Mouse (Mus musculus) embryonic facial prominence, embryonic 15.5 days (tissue): ENCODE results near the gene Saysd1. TPM values are rescaled to one million over a fixed set of nuclear protein-coding genes. Genes with fewer than 3 reads are reported as not detected.

Experiments
- ATAC-seq: fragments of 200-750 bp; cut with Nextera tagmentation; 2 replicates; pipeline ENCODE4 v1.8.0; 2017; ENCODE audit warnings: low read depth, moderate TSS enrichment; ENCODE audit not compliant: insufficient number of reproducible peaks, low FRiP score, low TSS enrichment
- H3K27ac ChIP-seq: fragments of 300-500 bp; sonication (generic); replicated peaks from 2 replicates; pipeline ENCODE4 v1.5.1; 2015; ENCODE audit warnings: mild to moderate bottlenecking, inconsistent platforms
- H3K27me3 ChIP-seq: fragments of 300-500 bp; sonication (generic); 2 replicates; pipeline ENCODE4 v1.6.1; 2015; ENCODE audit warnings: inconsistent platforms
- H3K36me3 ChIP-seq: fragments of 300-500 bp; sonication (generic); 2 replicates; pipeline ENCODE4 v1.6.1; 2015; ENCODE audit warnings: mild to moderate bottlenecking, inconsistent platforms
- H3K4me1 ChIP-seq: fragments of 300-500 bp; sonication (generic); 2 replicates; pipeline ENCODE4 v1.6.1; 2015; ENCODE audit warnings: inconsistent platforms
- H3K4me2 ChIP-seq: fragments of 300-500 bp; sonication (generic); replicated peaks from 2 replicates; pipeline ENCODE4 v1.6.1; 2015; ENCODE audit warnings: mild to moderate bottlenecking, inconsistent platforms
- H3K4me3 ChIP-seq: fragments of 300-500 bp; sonication (generic); replicated peaks from 2 replicates; pipeline ENCODE4 v1.5.1; 2015; ENCODE audit warnings: mild to moderate bottlenecking, inconsistent platforms
- H3K9ac ChIP-seq: fragments of 300-500 bp; sonication (generic); 2 replicates; pipeline ENCODE4 v1.6.1; 2015; ENCODE audit warnings: inconsistent platforms
- H3K9me3 ChIP-seq: fragments of 300-500 bp; sonication (generic); replicated peaks from 2 replicates; pipeline ENCODE4 v1.6.1; 2016; ENCODE audit warnings: inconsistent platforms
- WGBS: fragments of 180-500 bp; shearing (Covaris S2); methylation state at CpG from one replicate; pipeline ENCODE4 v1.1.7; 2015; 5-methylcytosine and 5-hydroxymethylcytosine counted together
- polyA plus RNA-seq: library from polyadenylated mRNA; unstranded; fragments of >200 nt; fragmentation: Nextera tagmentation; extraction: Ambion mirVana; gene quantifications from 2 replicates; pipeline ENCODE4 v1.2.1, GENCODE M21; 2015

The Saysd1 gene
- polyA plus RNA-seq, 1 experiment from 2014 or later, result 13.2 TPM

DNA sequence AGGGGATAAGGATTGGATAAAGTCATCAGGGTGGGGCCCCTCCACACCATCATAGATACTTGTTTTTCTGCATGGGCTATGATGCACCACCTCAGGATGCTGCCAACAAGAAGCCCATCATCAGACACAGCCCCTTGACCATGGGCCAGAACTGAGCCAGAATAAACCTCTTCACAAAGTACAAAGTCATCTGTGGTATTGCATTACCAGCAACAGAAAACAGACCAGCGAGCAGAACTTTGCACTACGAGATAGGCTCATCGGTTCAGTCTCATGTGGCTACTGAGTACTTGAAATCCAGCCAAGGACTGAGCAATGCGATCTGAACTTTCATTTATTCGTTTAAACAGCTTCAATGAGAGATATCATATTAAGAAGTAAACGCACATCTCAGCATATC, 24.4 kb upstream of the Saysd1 start:
- ATAC-seq, result no peak
- H3K4me2 ChIP-seq, result no peak overlapping the region
- H3K4me1 ChIP-seq, result 0 out of 2 replicates have a peak, but pooled peaks cover 8% of the 10 kb centered on the region
- no peaks in the 10 kb centered on the region for H3K36me3 ChIP-seq
- no peak overlapping the region for H3K4me3 ChIP-seq
- WGBS, result 41% methylated on average over 6 of the region's 6 CpGs
- no peak overlapping the region for H3K27ac ChIP-seq
- H3K9me3 ChIP-seq, result no peaks in the 10 kb centered on the region
- no peak overlapping the region for H3K9ac ChIP-seq
- no peaks in the 10 kb centered on the region for H3K27me3 ChIP-seq

DNA sequence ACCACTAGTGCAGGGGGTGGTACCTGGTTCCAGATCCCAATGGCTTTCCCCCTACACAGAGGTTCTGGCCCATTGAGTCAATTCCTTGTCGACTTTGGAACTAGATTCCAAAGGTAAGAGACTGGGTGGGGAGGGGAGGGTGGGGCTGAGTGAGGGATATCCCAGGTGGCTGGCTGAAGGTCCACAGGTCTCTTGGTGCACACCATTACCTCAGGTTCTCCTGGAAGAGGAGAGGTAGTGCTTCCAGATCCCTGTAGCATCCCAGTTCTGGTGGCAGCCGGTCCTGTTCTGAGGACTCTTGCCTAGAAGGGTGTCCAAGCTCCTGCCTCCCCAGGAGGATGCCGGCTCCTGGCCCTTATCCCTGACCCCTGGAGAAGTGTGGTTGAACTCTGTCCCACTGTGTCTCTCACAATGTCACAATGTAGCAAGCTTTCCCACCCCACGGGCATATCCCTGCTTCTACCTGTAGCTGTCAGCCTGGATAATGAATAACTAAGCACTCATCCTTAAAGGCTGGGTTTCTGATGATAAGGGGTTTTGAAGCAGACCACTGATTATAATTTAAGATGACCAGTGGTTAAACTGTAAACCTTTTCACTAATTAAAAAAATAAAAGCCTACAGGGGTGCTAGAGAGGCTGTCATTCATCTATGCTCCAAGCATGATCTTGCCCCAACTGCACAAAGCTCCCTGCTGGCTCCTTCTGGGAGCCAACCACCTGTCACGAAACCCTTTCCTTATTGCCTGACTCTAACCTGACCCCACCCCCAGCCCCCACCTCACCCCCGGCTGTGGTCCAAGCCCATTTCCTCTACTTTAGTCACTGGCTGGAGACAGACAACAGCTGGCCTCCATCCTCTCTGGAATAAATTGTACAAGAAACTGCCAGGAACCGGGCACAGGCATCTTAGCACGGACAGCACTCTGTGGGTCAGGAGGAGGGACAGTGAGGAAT, 20.7 kb upstream of the Saysd1 start:
- Histone ChIP-seq H3K4me3 (no peak overlapping the region), H3K27ac (no peak overlapping the region), H3K4me2 (no peak overlapping the region), H3K36me3 (no peaks in the 10 kb centered on the region), H3K27me3 (no peaks in the 10 kb centered on the region), H3K9me3 (no peaks in the 10 kb centered on the region), H3K4me1 (no peaks in the 10 kb centered on the region), H3K9ac (no peak overlapping the region)
- no peak for ATAC-seq
- 57% methylated on average over 8 of the region's 8 CpGs for WGBS

DNA sequence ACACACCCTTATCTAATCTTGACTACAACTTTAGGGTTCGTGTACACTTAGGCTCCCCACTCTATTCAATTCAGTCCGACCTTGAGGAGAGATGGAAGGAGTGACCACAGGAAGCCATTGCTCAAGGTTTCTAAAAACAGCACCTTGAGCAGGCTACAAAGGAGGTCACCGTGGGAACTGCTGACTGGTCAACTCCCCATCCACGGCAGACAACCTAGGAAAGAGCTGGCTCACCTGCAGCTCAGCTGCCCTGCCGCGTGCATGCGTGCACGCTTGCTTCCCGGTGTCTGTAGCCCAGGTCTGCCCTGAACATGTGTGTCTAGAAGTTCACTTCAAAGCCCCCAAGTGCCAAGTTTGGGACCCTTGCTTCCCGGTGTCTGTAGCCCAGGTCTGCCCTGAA, 19.3 kb upstream of the Saysd1 start:
- H3K9me3 ChIP-seq, result no peaks in the 10 kb centered on the region
- no peaks in the 10 kb centered on the region for H3K36me3 ChIP-seq
- WGBS, result 90% methylated on average over 10 of the region's 10 CpGs
- H3K27ac ChIP-seq, result no peak overlapping the region
- ATAC-seq, result no peak
- H3K9ac ChIP-seq, result no peak overlapping the region
- H3K4me3 ChIP-seq, result no peak overlapping the region
- no peaks in the 10 kb centered on the region for H3K27me3 ChIP-seq
- no peak overlapping the region for H3K4me2 ChIP-seq
- H3K4me1 ChIP-seq, result no peaks in the 10 kb centered on the region

DNA sequence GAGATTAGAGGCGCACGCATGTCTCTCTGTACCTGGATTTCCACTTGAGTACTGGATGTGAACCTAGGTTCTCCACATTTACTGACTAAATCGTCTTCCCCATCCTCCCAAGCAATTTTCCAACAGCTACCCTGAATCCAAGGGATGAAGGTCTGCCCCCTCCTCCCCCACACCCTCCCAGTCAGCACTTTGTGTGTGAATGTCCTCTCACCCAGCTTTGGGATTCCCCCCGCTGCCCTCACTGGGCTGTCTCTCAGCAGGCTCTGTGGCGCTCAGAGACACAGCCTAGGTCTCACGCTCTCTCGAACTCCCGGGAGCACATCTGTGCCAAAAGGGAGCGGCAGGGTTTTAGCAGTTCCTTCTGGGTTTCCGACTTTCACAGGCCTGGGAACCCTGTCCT, 17.4 kb upstream of the Saysd1 start:
- no peak overlapping the region for H3K27ac ChIP-seq
- H3K9ac ChIP-seq, result no peak overlapping the region
- 61% methylated on average over 10 of the region's 10 CpGs for WGBS
- H3K27me3 ChIP-seq, result no peaks in the 10 kb centered on the region
- H3K4me2 ChIP-seq, result no peak overlapping the region
- no peak overlapping the region for H3K4me3 ChIP-seq
- H3K9me3 ChIP-seq, result no peaks in the 10 kb centered on the region
- no peaks in the 10 kb centered on the region for H3K36me3 ChIP-seq
- H3K4me1 ChIP-seq, result no peaks in the 10 kb centered on the region
- no peak for ATAC-seq

DNA sequence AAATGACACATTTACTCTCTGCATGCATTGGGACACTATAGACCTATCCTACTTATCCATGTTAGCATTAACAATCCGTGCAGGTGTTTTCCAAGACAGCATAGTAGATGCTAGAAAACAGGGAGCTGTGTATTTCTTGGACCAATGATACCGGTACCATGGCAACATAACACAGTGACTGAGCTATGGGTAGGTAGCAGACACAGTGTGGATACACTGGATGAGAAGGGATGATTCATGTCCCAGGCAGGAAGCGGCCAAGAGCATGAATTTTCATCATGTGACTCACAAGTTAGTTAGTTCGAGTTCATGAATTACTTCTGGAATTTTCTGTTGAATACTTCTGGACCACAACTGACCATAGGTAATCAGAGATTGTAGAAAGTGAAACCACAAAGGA, 16.6 kb upstream of the Saysd1 start:
- Histone ChIP-seq H3K9ac (no peak overlapping the region), H3K9me3 (no peaks in the 10 kb centered on the region), H3K4me3 (no peak overlapping the region), H3K4me1 (no peaks in the 10 kb centered on the region), H3K36me3 (no peaks in the 10 kb centered on the region), H3K27ac (no peak overlapping the region), H3K4me2 (no peak overlapping the region), H3K27me3 (no peaks in the 10 kb centered on the region)
- ATAC-seq, result no peak
- 80% methylated on average over 4 of the region's 4 CpGs for WGBS

DNA sequence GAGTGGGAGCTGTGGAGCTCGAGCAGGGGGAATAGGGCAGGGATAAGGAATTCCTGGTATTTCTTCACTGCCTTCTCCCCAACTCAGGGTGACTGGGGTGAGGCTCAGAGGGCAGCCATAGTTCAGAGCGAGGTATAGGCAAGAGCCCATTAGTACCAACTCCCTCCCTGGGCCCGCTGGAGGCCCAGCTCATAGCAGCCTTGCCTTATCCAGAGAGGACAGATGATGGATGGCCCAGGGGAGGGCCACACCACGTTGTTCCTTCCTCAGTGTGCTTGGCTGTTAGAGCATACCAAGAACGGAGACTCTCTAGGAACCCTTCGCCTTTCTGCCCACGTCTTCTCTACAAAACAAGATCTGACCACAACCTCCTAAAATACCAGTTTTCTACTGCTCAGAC, 15.9 kb upstream of the Saysd1 start:
- Histone ChIP-seq H3K4me2 (no peak overlapping the region), H3K27me3 (no peaks in the 10 kb centered on the region), H3K4me3 (no peak overlapping the region), H3K27ac (no peak overlapping the region), H3K4me1 (no peaks in the 10 kb centered on the region), H3K9ac (no peak overlapping the region), H3K36me3 (no peaks in the 10 kb centered on the region), H3K9me3 (no peaks in the 10 kb centered on the region)
- no peak for ATAC-seq
- WGBS, result 54% methylated on average over 7 of the region's 7 CpGs

DNA sequence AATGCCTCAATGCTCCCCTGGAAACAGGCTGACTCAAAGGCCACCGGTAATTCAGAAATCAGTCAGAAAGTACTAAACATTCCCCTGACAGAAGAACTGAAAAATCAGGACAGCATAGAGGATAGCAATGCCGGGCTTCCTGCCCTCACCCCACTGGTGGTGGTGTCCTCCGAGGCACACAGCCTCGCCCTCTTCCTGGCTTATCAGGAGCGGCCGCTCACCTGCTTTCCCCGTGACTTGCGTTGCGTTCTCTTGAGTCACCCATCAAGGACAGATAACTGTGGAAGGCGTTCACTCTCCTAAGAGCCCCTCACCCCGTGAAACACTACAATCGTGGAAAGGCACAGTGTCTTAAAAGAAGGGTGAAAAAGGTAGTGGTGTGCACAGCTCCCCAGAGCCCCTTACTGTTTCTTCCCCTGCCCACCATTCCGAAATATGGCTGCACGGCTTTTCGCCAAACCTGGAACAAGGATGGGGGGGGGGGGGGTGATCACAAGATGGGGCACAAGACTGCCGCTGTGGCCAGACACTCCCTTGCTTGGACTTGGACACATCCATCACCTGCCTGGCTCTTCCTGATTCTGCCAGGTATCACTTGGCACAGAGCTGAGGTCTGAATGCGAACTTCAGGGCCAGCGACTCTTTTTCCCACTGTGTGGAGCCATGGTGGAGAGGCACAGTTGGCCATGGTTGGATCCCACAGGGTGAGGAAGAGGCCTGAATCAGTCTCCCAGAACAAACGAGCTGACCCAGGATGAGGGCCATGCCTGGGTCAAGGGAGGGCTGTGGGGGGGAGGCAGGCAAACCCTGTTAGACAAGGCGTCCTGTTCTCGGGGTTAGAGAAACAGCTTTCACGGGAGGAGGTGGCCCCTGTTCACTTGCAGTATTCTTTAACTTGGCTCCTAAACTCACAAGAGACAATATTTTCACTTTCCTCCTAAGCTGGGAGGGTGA, 11.1 kb upstream of the Saysd1 start:
- no peaks in the 10 kb centered on the region for H3K36me3 ChIP-seq
- no peaks in the 10 kb centered on the region for H3K9me3 ChIP-seq
- no peak overlapping the region for H3K4me3 ChIP-seq
- no peaks in the 10 kb centered on the region for H3K27me3 ChIP-seq
- H3K4me1 ChIP-seq, result no peaks in the 10 kb centered on the region
- ATAC-seq, result no peak
- 90% methylated on average over 22 of the region's 22 CpGs for WGBS
- no peak overlapping the region for H3K27ac ChIP-seq
- no peak overlapping the region for H3K4me2 ChIP-seq
- no peak overlapping the region for H3K9ac ChIP-seq

DNA sequence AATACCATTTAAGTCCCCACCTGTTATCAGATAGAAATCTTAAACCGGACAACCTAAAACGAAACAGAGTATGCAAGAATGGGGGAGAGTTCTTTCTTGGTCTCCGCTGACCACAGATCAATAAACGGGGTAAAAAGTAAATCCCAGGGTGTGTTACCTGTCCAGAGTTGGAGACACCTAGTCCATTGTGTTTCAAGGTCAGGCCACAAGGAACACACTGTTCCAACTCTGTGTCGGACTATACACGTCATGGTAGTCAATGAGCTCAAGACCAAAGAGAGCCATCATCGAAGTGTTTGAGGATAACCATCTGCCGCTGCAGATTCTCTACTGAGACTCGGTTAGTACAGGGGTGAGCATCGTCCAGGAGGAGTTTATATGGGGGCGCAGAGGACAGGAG, 10.2 kb upstream of the Saysd1 start:
- Histone ChIP-seq H3K36me3 (no peaks in the 10 kb centered on the region), H3K4me2 (no peak overlapping the region), H3K9me3 (no peaks in the 10 kb centered on the region), H3K4me1 (no peaks in the 10 kb centered on the region), H3K27me3 (no peaks in the 10 kb centered on the region), H3K27ac (no peak overlapping the region), H3K4me3 (no peak overlapping the region), H3K9ac (no peak overlapping the region)
- ATAC-seq, result no peak
- WGBS, result 90% methylated on average over 11 of the region's 11 CpGs

DNA sequence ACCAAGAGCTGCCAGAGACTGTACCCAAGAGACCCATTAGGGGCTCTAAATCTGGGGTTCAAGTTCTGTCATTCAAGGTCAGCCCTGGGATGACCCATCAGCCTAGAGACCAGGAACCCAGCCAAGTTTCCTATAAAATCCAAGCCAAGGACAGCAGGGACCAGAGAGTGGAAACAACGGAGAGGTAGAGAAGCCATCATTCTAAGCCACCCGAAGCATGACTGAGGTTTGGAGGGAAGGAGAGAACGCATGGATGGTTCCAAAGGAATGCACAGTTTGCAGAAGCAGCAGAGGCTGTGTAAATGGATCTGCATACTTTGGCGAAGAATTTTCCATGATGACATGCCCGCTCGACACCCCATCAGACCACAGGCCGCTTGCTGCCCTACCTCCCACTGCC, 9.5 kb upstream of the Saysd1 start:
- Histone ChIP-seq H3K9ac (no peak overlapping the region), H3K27me3 (no peaks in the 10 kb centered on the region), H3K9me3 (no peaks in the 10 kb centered on the region), H3K27ac (no peak overlapping the region), H3K4me3 (no peak overlapping the region), H3K36me3 (no peaks in the 10 kb centered on the region), H3K4me2 (no peak overlapping the region), H3K4me1 (no peaks in the 10 kb centered on the region)
- WGBS, result 78% methylated on average over 7 of the region's 7 CpGs
- no peak for ATAC-seq

DNA sequence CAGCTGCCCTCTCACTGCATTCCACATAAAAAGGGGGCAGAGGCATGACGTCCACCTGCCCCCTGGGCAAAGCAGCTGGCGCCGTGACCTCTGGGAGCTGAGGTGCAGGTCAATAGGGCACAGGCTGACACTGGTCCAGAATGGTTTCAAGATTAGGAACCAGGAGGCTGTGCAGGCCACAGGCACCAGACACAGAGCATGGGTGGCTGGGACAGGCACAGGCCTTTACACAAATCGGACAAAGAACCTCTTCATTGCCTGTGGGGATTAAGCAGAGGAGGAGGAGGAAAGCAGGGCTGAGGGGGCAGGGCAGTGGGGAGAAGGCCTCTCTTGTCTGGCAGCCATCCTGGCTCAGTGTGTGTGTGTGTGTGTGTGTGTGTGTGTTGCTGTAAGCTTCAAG, 5.8 kb upstream of the Saysd1 start:
- no peak overlapping the region for H3K27ac ChIP-seq
- no peak overlapping the region for H3K4me3 ChIP-seq
- no peak overlapping the region for H3K9ac ChIP-seq
- WGBS, result 46% methylated on average over 4 of the region's 4 CpGs
- 0 out of 2 replicates have a peak, but pooled peaks cover 5% of the 10 kb centered on the region for H3K36me3 ChIP-seq
- H3K4me1 ChIP-seq, result no peaks in the 10 kb centered on the region
- no peak overlapping the region for H3K4me2 ChIP-seq
- H3K9me3 ChIP-seq, result no peaks in the 10 kb centered on the region
- no peak for ATAC-seq
- no peaks in the 10 kb centered on the region for H3K27me3 ChIP-seq

DNA sequence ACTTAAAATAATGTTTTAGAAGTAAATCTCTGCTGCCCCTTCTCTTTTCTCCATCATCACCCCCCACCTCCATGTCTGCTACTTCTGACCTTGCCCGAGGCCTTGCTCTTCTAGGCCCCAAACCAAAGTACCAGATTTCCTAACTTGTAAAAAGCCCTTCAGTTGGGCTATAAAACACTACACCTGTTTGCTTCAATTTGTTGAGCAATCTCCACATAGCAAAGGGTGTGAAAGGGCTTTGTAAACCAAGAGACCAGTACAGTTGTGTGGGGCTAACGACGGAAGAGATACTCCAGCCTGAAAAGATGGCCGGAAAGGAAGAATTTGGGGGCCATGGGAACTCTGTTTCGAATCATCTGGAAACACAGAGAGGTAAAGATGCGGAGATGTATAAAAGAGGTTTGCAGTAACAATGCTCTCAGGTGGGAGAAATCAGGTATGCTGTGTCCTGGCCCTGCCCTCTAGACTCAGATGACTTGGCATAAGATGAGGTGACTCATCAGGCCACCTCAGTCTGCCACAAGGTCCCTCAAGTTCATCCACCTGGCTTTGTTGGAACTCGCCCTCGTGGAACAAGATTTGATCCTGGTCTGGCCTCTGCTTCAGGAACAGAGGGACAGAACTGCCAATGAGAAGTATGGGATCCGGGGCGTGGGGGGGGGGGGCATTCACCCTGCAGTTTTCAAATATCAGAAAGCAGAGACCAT, 3.2 kb downstream of the Saysd1 start:
- H3K9ac ChIP-seq, result no peak overlapping the region
- H3K27me3 ChIP-seq, result no peaks in the 10 kb centered on the region
- H3K4me2 ChIP-seq, result no peak overlapping the region
- no peak for ATAC-seq
- WGBS, result 85% methylated on average over 10 of the region's 10 CpGs
- H3K4me1 ChIP-seq, result no peaks in the 10 kb centered on the region
- H3K27ac ChIP-seq, result no peak overlapping the region
- no peaks in the 10 kb centered on the region for H3K36me3 ChIP-seq
- H3K9me3 ChIP-seq, result no peaks in the 10 kb centered on the region
- H3K4me3 ChIP-seq, result no peak overlapping the region
